Mouse (Mus musculus): ENCODE measurements at regions not wholly inside any gene's neighbourhood (a gene's known extent, or its start where the extent isn't known, plus 50 kb on each side); places are given as distances from the start of the nearest gene placed in this dataset.

GRCm38 (mm10) chr12:9657199-9657766 lies 87.4 kb downstream of the Osr1 start:
- no peak for DNase-seq (ENCODE audit: low read depth, low spot score)
- no peak overlapping the region for H3K4me3 ChIP-seq (ENCODE audit: control insufficient read depth in 1 of 2, insufficient read depth in 1 of 2, low read depth in 2 of 2, low read length in 2 of 2)
- no peaks in the 10 kb centered on the region for H3K27me3 ChIP-seq (ENCODE audit: control insufficient read depth in 1 of 2, insufficient read depth in 2 of 2, low read length in 2 of 2)
- no peak overlapping the region for H3K27ac ChIP-seq (ENCODE audit: control insufficient read depth, low read depth, low read length)
- no peak overlapping the region for H3K9ac ChIP-seq (ENCODE audit: control insufficient read depth, low read depth, low read length, poor library complexity, severe bottlenecking)
- no peaks in the 10 kb centered on the region for H3K9me3 ChIP-seq (replicated peaks; ENCODE audit: insufficient read depth, low read length)
- no peaks in the 10 kb centered on the region for H3K4me1 ChIP-seq (ENCODE audit: control insufficient read depth in 1 of 2, insufficient read depth in 2 of 2, low read length in 2 of 2)
- TF ChIP-seq NELFE (IDR thresholded peaks at IDR 0.05; ENCODE audit: low read depth, low read length) (no peak), TAL1 (IDR thresholded peaks at IDR 0.05; ENCODE audit: low read length) (no peak), NRF1 (IDR thresholded peaks at IDR 0.05; ENCODE audit: insufficient read depth, low read depth, low read length, poor library complexity, severe bottlenecking) (no peak), ZMIZ1 (IDR thresholded peaks at IDR 0.05; ENCODE audit: low read depth, low read length) (no peak), SMC3 (IDR thresholded peaks at IDR 0.05; ENCODE audit: low read depth, low read length) (no peak), CTCF (IDR thresholded peaks at IDR 0.05 in 2 of 3, conservative IDR thresholded peaks at IDR 0.05 in 1 of 3; ENCODE audit: control insufficient read depth in 1 of 3, insufficient read depth in 1 of 3, low read depth in 2 of 3, low read length in 3 of 3, poor library complexity in 1 of 3, severe bottlenecking in 1 of 3) (no peak), POLR2AphosphoS5 (IDR thresholded peaks at IDR 0.05; ENCODE audit: borderline replicate concordance, low read depth, low read length) (no peak), E2F4 (IDR thresholded peaks at IDR 0.05; ENCODE audit: borderline replicate concordance, low read depth, low read length) (no peak), CHD1 (IDR thresholded peaks at IDR 0.05; ENCODE audit: low read depth, low read length) (no peak), ZNF384 (IDR thresholded peaks at IDR 0.05; ENCODE audit: low read depth, low read length) (no peak), ELF1 (IDR thresholded peaks at IDR 0.05; ENCODE audit: low read depth, low read length) (no peak), UBTF (IDR thresholded peaks at IDR 0.05; ENCODE audit: borderline replicate concordance, insufficient read depth, low read depth, low read length) (no peak), TCF12 (IDR thresholded peaks at IDR 0.05; ENCODE audit: low read depth, low read length) (no peak), POLR2AphosphoS2 (IDR thresholded peaks at IDR 0.05; ENCODE audit: low read length) (no peak), EP300 (IDR thresholded peaks at IDR 0.05; ENCODE audit: low read depth in 1 of 2, low read length in 2 of 2) (no peak), MXI1 (IDR thresholded peaks at IDR 0.05; ENCODE audit: low read depth, low read length) (no peak), BHLHE40 (IDR thresholded peaks at IDR 0.05; ENCODE audit: borderline replicate concordance, low read depth, low read length) (no peak), SIN3A (IDR thresholded peaks at IDR 0.05; ENCODE audit: low read length) (no peak), MYC (IDR thresholded peaks at IDR 0.05; ENCODE audit: low read depth, low read length) (no peak), USF2 (IDR thresholded peaks at IDR 0.05; ENCODE audit: borderline replicate concordance in 1 of 2, insufficient read depth in 1 of 2, low read depth in 1 of 2, low read length in 2 of 2) (no peak)
- H3K36me3 ChIP-seq (ENCODE audit: control insufficient read depth in 1 of 2, insufficient read depth in 2 of 2, low read length in 2 of 2): no peaks in the 10 kb centered on the region
- no peaks in the 10 kb centered on the region for H3K79me2 ChIP-seq (ENCODE audit: control insufficient read depth, insufficient read depth, low read length, poor library complexity)

GRCm38 (mm10) chr12:9657793-9658192 lies 87.9 kb downstream of the Osr1 start:
- H3K36me3 ChIP-seq (ENCODE audit: control insufficient read depth in 1 of 2, insufficient read depth in 2 of 2, low read length in 2 of 2): no peaks in the 10 kb centered on the region
- TF ChIP-seq TBP (IDR thresholded peaks at IDR 0.05; ENCODE audit: low read depth, low read length) (no peak), MYC (IDR thresholded peaks at IDR 0.05; ENCODE audit: low read depth, low read length) (no peak), USF2 (IDR thresholded peaks at IDR 0.05; ENCODE audit: borderline replicate concordance in 1 of 2, insufficient read depth in 1 of 2, low read depth in 1 of 2, low read length in 2 of 2) (no peak), ETS1 (IDR thresholded peaks at IDR 0.05; ENCODE audit: low read depth, low read length) (no peak), MXI1 (IDR thresholded peaks at IDR 0.05; ENCODE audit: low read depth, low read length) (no peak), CHD1 (IDR thresholded peaks at IDR 0.05; ENCODE audit: low read depth, low read length) (no peak), POLR2A (IDR thresholded peaks at IDR 0.05; ENCODE audit: control insufficient read depth in 1 of 2, insufficient read depth in 1 of 2, low read depth in 1 of 2, low read length in 2 of 2, poor library complexity in 1 of 2) (no peak), NRF1 (IDR thresholded peaks at IDR 0.05; ENCODE audit: insufficient read depth, low read depth, low read length, poor library complexity, severe bottlenecking) (no peak), SMC3 (IDR thresholded peaks at IDR 0.05; ENCODE audit: low read depth, low read length) (no peak), MEF2A (IDR thresholded peaks at IDR 0.05; ENCODE audit: extremely low read depth, insufficient replicate concordance, low read depth, low read length, poor library complexity, severe bottlenecking) (no peak), RAD21 (IDR thresholded peaks at IDR 0.05; ENCODE audit: low read depth, low read length) (no peak), HCFC1 (IDR thresholded peaks at IDR 0.05; ENCODE audit: low read depth, low read length) (no peak), NELFE (IDR thresholded peaks at IDR 0.05; ENCODE audit: low read depth, low read length) (no peak), UBTF (IDR thresholded peaks at IDR 0.05; ENCODE audit: borderline replicate concordance, insufficient read depth, low read depth, low read length) (no peak), USF1 (IDR thresholded peaks at IDR 0.05; ENCODE audit: low read depth, low read length) (no peak), BHLHE40 (IDR thresholded peaks at IDR 0.05; ENCODE audit: borderline replicate concordance, low read depth, low read length) (no peak), ELF1 (IDR thresholded peaks at IDR 0.05; ENCODE audit: low read depth, low read length) (no peak), ZC3H11A (IDR thresholded peaks at IDR 0.05; ENCODE audit: low read depth, low read length) (no peak)
- no peak overlapping the region for H3K4me3 ChIP-seq (ENCODE audit: control insufficient read depth in 1 of 2, insufficient read depth in 1 of 2, low read depth in 2 of 2, low read length in 2 of 2)
- H3K79me2 ChIP-seq (ENCODE audit: control insufficient read depth, insufficient read depth, low read length, poor library complexity): no peaks in the 10 kb centered on the region
- H3K9me3 ChIP-seq (replicated peaks; ENCODE audit: insufficient read depth, low read length): no peaks in the 10 kb centered on the region
- H3K4me1 ChIP-seq (ENCODE audit: control insufficient read depth in 1 of 2, insufficient read depth in 2 of 2, low read length in 2 of 2): no peaks in the 10 kb centered on the region
- H3K27ac ChIP-seq (ENCODE audit: control insufficient read depth, low read depth, low read length): no peak overlapping the region
- H3K9ac ChIP-seq (ENCODE audit: control insufficient read depth, low read depth, low read length, poor library complexity, severe bottlenecking): no peak overlapping the region
- H3K27me3 ChIP-seq (ENCODE audit: control insufficient read depth in 1 of 2, insufficient read depth in 2 of 2, low read length in 2 of 2): no peaks in the 10 kb centered on the region
- no peak for DNase-seq (ENCODE audit: low read depth, low spot score)

All from MEL (cell line).